Comparison of ENCODE assay signal across 20 mouse cellular contexts in the genomic region with DNA sequence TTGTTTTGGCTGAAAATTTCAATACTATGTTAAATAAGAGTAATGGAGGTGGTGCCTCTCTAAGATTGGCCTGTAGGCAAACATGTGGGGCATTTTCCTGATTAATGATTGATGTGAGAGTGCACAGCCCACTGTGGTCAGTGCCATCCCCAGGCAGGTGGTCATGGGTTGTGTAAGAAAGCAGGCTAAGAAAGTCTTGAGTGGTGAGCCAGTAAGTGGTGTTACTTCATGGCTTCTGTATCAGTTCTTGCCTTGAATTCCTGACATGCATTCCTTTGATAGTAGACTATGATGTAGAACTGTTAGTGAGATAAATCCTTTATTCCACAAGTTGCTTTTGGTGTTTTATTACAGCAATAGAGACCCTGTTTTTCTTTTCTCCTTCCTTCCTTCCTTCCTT. TPM values are rescaled to one million over a fixed set of nuclear protein-coding genes. Genes with fewer than 3 reads are reported as not detected.
DNase-seq lines count a peak whose midpoint lies in the region; ATAC-seq and TF ChIP-seq lines count a peak whose summit lies in the region.
"Had no signal": no experiment of that assay in that cellular context is flagged by ENCODE, and none has a peak within 500 bp of the region (broad histone marks: within the 10 kb centered on the region; RNA-seq: fewer than 3 reads in every experiment).

No protein-coding gene starts in this region.

- no peak overlapping the region for H3K9ac ChIP-seq in midbrain, embryonic 11.5 days (ENCODE audit: low read length)
- H3K9ac ChIP-seq in midbrain, embryonic 16.5 days (ENCODE audit: low read depth, low read length): no peak overlapping the region

- no peak overlapping the region for H3K4me3 ChIP-seq in midbrain, embryonic 11.5 days (ENCODE audit: low read depth, low read length)
- H3K4me3 ChIP-seq in midbrain, embryonic 16.5 days (ENCODE audit: low read depth, low read length): no peak overlapping the region

- peak; percentile 39 for DNase-seq in midbrain, embryonic 11.5 days (ENCODE audit: low spot score, missing footprints)
- no peak for DNase-seq in Patski (ENCODE audit: low read depth, low spot score)
- no peak for DNase-seq in kidney, adult 8-10 months
- DNase-seq: adrenal gland, adult 2 months; adrenal gland, adult 8-10 months; adrenal gland, postnatal 10 days; adrenal gland, postnatal 14 days; adrenal gland, postnatal 25 days; adrenal gland, postnatal 36 days; B cell, adult 2 months; cerebellum, adult 11 months; cerebellum, adult 11-12 months; cerebellum, adult 18-20 months; cerebellum, adult 2 months had no signal

- H3K36me3 ChIP-seq in midbrain, embryonic 11.5 days (ENCODE audit: control insufficient read depth, insufficient read depth, low read length): no peaks in the 10 kb centered on the region
- no peaks in the 10 kb centered on the region for H3K36me3 ChIP-seq in midbrain, embryonic 16.5 days (ENCODE audit: control insufficient read depth, insufficient read depth, low read length)
- H3K36me3 ChIP-seq: G1E had no signal

- no peak for TF ChIP-seq CTCF in Patski (IDR thresholded peaks at IDR 0.05)

- H3K27me3 ChIP-seq in midbrain, embryonic 11.5 days (ENCODE audit: control insufficient read depth, insufficient read depth, low read length): no peaks in the 10 kb centered on the region
- H3K27me3 ChIP-seq in midbrain, embryonic 16.5 days (ENCODE audit: control insufficient read depth, insufficient read depth, low read depth, low read length): no peaks in the 10 kb centered on the region
- no peaks in the 10 kb centered on the region for H3K27me3 ChIP-seq in Patski
- H3K27me3 ChIP-seq: CH12.LX had no signal

- no peak overlapping the region for H3K27ac ChIP-seq in midbrain, embryonic 11.5 days (ENCODE audit: low read depth, low read length)
- H3K27ac ChIP-seq in midbrain, embryonic 16.5 days (ENCODE audit: low read length): no peak overlapping the region

- in situ Hi-C loops in Patski (cut with MboI; ENCODE audit: low pct_unique_long_range_greater_than_20kb): no loop called here

- H3K4me2 ChIP-seq in midbrain, embryonic 11.5 days: no peak overlapping the region
- no peak overlapping the region for H3K4me2 ChIP-seq in midbrain, embryonic 16.5 days (ENCODE audit: low read length)

- H3K9me3 ChIP-seq in midbrain, embryonic 11.5 days (ENCODE audit: control insufficient read depth, low read length): no peaks in the 10 kb centered on the region
- H3K9me3 ChIP-seq in midbrain, embryonic 16.5 days (replicated peaks; ENCODE audit: control insufficient read depth, low read length, poor library complexity, severe bottlenecking): no peaks in the 10 kb centered on the region
- H3K9me3 ChIP-seq: G1E had no signal

- no peaks in the 10 kb centered on the region for H3K4me1 ChIP-seq in midbrain, embryonic 11.5 days (ENCODE audit: control insufficient read depth, insufficient read depth, low read length)
- no peaks in the 10 kb centered on the region for H3K4me1 ChIP-seq in midbrain, embryonic 16.5 days (ENCODE audit: control insufficient read depth, insufficient read depth, low read length)

- CTCF ChIA-PET in Patski (lab: Charles Lee): no interaction called here

- ATAC-seq in midbrain, embryonic 11.5 days (ENCODE audit: low FRiP score): no peak
- no peak for ATAC-seq in midbrain, embryonic 16.5 days
- ATAC-seq in Patski: peak; percentile 94
- ATAC-seq: activated CD4-positive, CD25-positive, alpha-beta regulatory T cell, adult 4 months; CD4-positive, CD25-positive, alpha-beta regulatory T cell, adult 4 months had no signal

- POLR2A ChIA-PET in Patski (lab: Charles Lee): no interaction called here

RNA-seq across cellular contexts. Expression of gene Sim1, which starts 41.1 kb away (rescaled TPM):
- 7.9 and 8.7 TPM in 2 replicates for polyA plus RNA-seq in midbrain, embryonic 11.5 days (2014; fragmentation: Nextera tagmentation; extraction: Ambion mirVana)
- 2.0 and 2.8 TPM in 2 replicates for polyA plus RNA-seq in midbrain, embryonic 16.5 days (2015; fragmentation: Nextera tagmentation; extraction: Ambion mirVana)
- 7.4 TPM for polyA plus RNA-seq in Patski (2021)
- polyA plus RNA-seq: adrenal gland, adult 2 months; C2C12; CD4-positive, CD25-positive, alpha-beta regulatory T cell, adult 4 months; cerebellum, adult 2 months; G1E had no signal
